Mouse (Mus musculus): ENCODE results near the gene Btbd35f1. TPM values are rescaled to one million over a fixed set of nuclear protein-coding genes. Genes with fewer than 3 reads are reported as not detected.
"Not testable (repeated sequence)": the region's sequence is repeated elsewhere in the genome, so short reads cannot be mapped to it uniquely, and the experiment has no call there.

Gene Btbd35f1
- polyA plus RNA-seq (2011; ENCODE audit: insufficient read depth, insufficient read length, low replicate concordance, missing spikeins) = not detected in 2 replicates

DNA sequence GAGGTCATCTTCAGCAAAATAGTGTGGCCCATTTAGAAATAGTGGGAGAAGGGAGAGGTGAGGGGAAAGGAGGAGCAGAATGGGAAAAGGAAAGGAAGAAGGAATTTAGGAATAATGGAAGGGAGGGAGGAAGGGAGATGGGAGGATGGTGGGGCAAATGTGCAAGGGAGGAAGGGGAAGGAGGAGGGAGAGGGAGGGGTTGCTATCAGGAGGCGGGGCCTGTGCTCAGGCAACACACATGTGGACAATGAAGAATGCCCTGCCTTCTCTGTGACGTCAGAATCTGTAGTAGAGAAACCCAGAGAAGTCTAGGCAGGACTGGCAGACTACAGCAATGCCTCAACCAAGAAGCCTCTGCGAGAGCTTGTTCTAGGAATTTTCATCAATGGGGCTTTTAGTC lies at the start of gene Btbd35f1:
Gene Btbd35f1, plus strand, starts transcription at position 301 of the 400 bp plus-strand sequence.
- H3K27ac ChIP-seq (ENCODE audit: control insufficient read depth, insufficient read depth, low read depth, low read length, poor library complexity); H3K4me1 ChIP-seq (ENCODE audit: control insufficient read depth, insufficient read depth, low read length); H3K4me3 ChIP-seq (replicated peaks; ENCODE audit: control insufficient read depth, low read depth, low read length): not testable (repeated sequence)
- WGBS = no CpG with 5 or more reads among the region's 3 CpGs

GRCm38 (mm10) chrX:32590878-32591542 lies 31.2 kb downstream of the Btbd35f1 start:
- WGBS = 84% methylated on average over 1 of the region's 1 CpGs
- H3K27ac ChIP-seq (ENCODE audit: control insufficient read depth, insufficient read depth, low read depth, low read length, poor library complexity); H3K4me3 ChIP-seq (replicated peaks; ENCODE audit: control insufficient read depth, low read depth, low read length); H3K4me1 ChIP-seq (ENCODE audit: control insufficient read depth, insufficient read depth, low read length): not testable (repeated sequence)

DNA sequence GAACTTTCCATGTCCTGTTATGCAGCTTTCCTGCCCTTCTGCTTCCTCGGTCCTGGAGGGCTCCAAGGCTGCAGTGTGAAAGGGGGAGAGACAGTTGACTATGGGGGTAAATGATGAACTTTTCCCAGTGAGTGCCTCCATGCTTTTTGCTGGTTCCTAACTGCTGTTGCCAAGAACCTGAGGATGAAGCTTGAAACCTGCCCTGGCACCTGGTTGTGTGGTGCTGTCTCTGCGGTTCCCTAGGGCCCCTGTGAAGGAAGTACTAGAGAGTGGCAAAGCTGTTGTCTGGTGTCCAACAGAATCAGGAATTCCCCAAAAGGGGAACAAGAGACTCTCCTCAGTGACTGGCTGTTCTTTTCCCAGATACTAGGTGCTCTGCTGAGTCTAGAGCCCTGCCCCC lies 41.2 kb downstream of the Btbd35f1 start:
- H3K4me1 ChIP-seq (ENCODE audit: control insufficient read depth, insufficient read depth, low read length); H3K27ac ChIP-seq (ENCODE audit: control insufficient read depth, insufficient read depth, low read depth, low read length, poor library complexity); H3K4me3 ChIP-seq (replicated peaks; ENCODE audit: control insufficient read depth, low read depth, low read length): not testable (repeated sequence)
- 87% methylated on average over 1 of the region's 2 CpGs for WGBS

DNA sequence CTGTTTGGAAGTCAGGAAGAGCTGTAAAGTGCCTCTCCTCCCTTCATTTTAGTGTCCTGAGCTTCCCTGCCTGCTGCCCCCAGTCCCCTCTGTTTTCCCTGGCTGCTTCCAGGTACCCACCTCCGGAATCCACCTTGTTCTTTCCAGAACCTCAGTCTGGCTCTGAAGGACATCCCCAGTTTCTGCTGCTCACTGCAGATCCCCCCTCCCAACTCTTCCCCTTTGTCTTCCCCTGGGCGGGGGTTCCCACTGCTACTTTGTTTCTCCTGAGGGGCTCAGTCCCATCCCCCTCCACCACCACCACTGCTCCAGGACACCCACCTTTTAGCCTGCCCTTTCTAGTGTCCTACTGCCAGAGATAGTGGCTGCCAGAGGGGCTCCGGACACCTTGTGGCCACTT lies 41.6 kb downstream of the Btbd35f1 start:
- H3K4me1 ChIP-seq (ENCODE audit: control insufficient read depth, insufficient read depth, low read length); H3K27ac ChIP-seq (ENCODE audit: control insufficient read depth, insufficient read depth, low read depth, low read length, poor library complexity); H3K4me3 ChIP-seq (replicated peaks; ENCODE audit: control insufficient read depth, low read depth, low read length): not testable (repeated sequence)
- 72% methylated on average over 3 of the region's 3 CpGs for WGBS

Other genes with a start within 250 kb of the Btbd35f1 start
- gene Gm5926, start 90.7 kb downstream of the Btbd35f1 start, polyA plus RNA-seq (2011; ENCODE audit: insufficient read depth, insufficient read length, low replicate concordance, missing spikeins) = not detected in 2 replicates
- not detected in 2 replicates for gene Btbd35f21, start 166.1 kb downstream of the Btbd35f1 start, polyA plus RNA-seq (2011; ENCODE audit: insufficient read depth, insufficient read length, low replicate concordance, missing spikeins)

Measured in bone marrow, adult 2 months (tissue).